Mouse (Mus musculus) liver, embryonic 12.5 days (tissue): ENCODE results near the gene Cenpi. TPM values are rescaled to one million over a fixed set of nuclear protein-coding genes. Genes with fewer than 3 reads are reported as not detected.

Source experiments
- ATAC-seq: fragments of 200-750 bp; cut with Nextera tagmentation; 2 replicates; pipeline ENCODE4 v1.8.0; 2017; ENCODE audit warnings: moderate number of reproducible peaks, mild to moderate bottlenecking, moderate library complexity
- H3K27ac ChIP-seq: fragments of 300-500 bp; sonication (generic); 2 replicates; pipeline ENCODE4 v1.5.1; 2016; ENCODE audit warnings: mild to moderate bottlenecking
- H3K27me3 ChIP-seq: fragments of 300-500 bp; sonication (generic); replicated peaks from 2 replicates; pipeline ENCODE4 v1.6.1; 2016; ENCODE audit warnings: mild to moderate bottlenecking, moderate library complexity
- H3K36me3 ChIP-seq: fragments of 300-500 bp; sonication (generic); 2 replicates; pipeline ENCODE4 v1.6.1; 2016; ENCODE audit warnings: mild to moderate bottlenecking, moderate library complexity
- H3K4me1 ChIP-seq: fragments of 300-500 bp; sonication (generic); 2 replicates; pipeline ENCODE4 v1.6.1; 2016
- H3K4me2 ChIP-seq: fragments of 300-500 bp; sonication (generic); 2 replicates; pipeline ENCODE4 v1.6.1; 2016; ENCODE audit warnings: mild to moderate bottlenecking, moderate library complexity
- H3K4me3 ChIP-seq: fragments of 300-500 bp; sonication (generic); 2 replicates; pipeline ENCODE4 v1.5.1; 2016; ENCODE audit warnings: mild to moderate bottlenecking, moderate library complexity
- H3K9ac ChIP-seq: fragments of 300-500 bp; sonication (generic); 2 replicates; pipeline ENCODE4 v1.6.1; 2016; ENCODE audit warnings: mild to moderate bottlenecking, moderate library complexity
- H3K9me3 ChIP-seq: fragments of 300-500 bp; sonication (generic); replicated peaks from 2 replicates; pipeline ENCODE4 v1.6.1; 2016; ENCODE audit warnings: mild to moderate bottlenecking, moderate library complexity
- WGBS: fragments of 180-500 bp; shearing (Covaris S2); methylation state at CpG from one replicate; pipeline ENCODE4 v1.1.7; 2016; ENCODE audit not compliant: insufficient replicate concordance; 5-methylcytosine and 5-hydroxymethylcytosine counted together
- polyA plus RNA-seq: library from polyadenylated mRNA; unstranded; fragments of >200 nt; fragmentation: Nextera tagmentation; extraction: Ambion mirVana; gene quantifications from 2 replicates; pipeline ENCODE4 v1.2.1, GENCODE M21; 2016

Gene Cenpi
- polyA plus RNA-seq, 1 experiment from 2014 or later: 29.2 TPM

GRCm38 (mm10) chrX:134371279-134371678 is 63.4 kb downstream of the Cenpi start:
- ATAC-seq: no peak
- Histone ChIP-seq H3K9me3 (no peaks in the 10 kb centered on the region), H3K4me3 (no peak overlapping the region), H3K4me2 (no peak overlapping the region), H3K9ac (no peak overlapping the region), H3K27me3 (no peaks in the 10 kb centered on the region), H3K27ac (no peak overlapping the region), H3K4me1 (no peaks in the 10 kb centered on the region), H3K36me3 (no peaks in the 10 kb centered on the region)
- WGBS: 10% methylated on average over 2 of the region's 2 CpGs

DNA sequence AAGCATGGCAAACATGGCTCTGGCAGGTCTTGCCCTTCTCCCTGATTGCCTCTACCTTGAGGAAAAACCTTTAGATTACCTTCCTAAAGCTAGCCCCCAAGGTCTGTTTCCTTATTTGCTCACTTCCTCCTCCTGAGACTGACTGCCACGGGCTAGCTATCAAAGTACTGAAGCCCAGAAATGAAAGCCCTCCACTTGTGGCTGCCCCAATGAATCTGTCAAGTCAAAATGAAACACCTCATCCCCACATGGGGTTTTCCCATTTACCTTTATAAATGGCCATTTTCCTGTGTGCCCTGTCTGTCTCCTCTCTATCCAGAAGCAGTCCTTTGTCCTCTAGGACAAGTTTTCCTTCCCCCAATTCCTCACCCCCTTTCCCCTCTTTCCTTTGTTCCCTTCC is 66.3 kb downstream of the Cenpi start:
- H3K4me2 ChIP-seq: no peak overlapping the region
- H3K4me3 ChIP-seq: no peak overlapping the region
- no peaks in the 10 kb centered on the region for H3K9me3 ChIP-seq
- no peaks in the 10 kb centered on the region for H3K4me1 ChIP-seq
- 42% methylated on average over 1 of the region's 1 CpGs for WGBS
- no peaks in the 10 kb centered on the region for H3K27me3 ChIP-seq
- no peak overlapping the region for H3K9ac ChIP-seq
- no peak overlapping the region for H3K27ac ChIP-seq
- no peak for ATAC-seq
- no peaks in the 10 kb centered on the region for H3K36me3 ChIP-seq

GRCm38 (mm10) chrX:134384896-134385295 is 77.0 kb downstream of the Cenpi start:
- H3K36me3 ChIP-seq: no peaks in the 10 kb centered on the region
- no peak overlapping the region for H3K4me3 ChIP-seq
- H3K27ac ChIP-seq: no peak overlapping the region
- no peaks in the 10 kb centered on the region for H3K27me3 ChIP-seq
- ATAC-seq: no peak
- no peak overlapping the region for H3K9ac ChIP-seq
- no peaks in the 10 kb centered on the region for H3K4me1 ChIP-seq
- H3K4me2 ChIP-seq: no peak overlapping the region
- WGBS: 73% methylated on average over 6 of the region's 6 CpGs
- no peaks in the 10 kb centered on the region for H3K9me3 ChIP-seq

DNA sequence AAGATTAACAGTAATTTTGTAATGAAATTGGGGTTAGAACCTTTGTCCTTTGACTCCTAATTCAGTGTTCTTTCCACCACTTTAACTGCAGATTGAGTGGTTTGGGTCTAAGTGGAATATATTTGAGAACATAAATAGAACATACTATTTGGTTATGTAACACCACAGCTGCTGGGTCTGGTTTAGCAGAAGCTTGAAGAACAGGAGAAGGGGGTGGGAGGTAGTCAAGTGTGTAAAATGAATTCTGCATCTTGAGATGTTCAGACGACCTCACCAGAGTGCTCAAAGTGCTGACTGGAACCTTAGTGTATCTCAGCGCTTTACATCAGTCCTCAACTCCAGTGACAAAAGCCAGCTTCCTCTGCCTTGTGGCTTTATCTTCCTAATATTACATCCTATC is 91.1 kb downstream of the Cenpi start:
- H3K4me1 ChIP-seq: no peaks in the 10 kb centered on the region
- no peaks in the 10 kb centered on the region for H3K27me3 ChIP-seq
- no peak for ATAC-seq
- H3K36me3 ChIP-seq: no peaks in the 10 kb centered on the region
- WGBS: 39% methylated on average over 2 of the region's 2 CpGs
- no peaks in the 10 kb centered on the region for H3K9me3 ChIP-seq
- no peak overlapping the region for H3K27ac ChIP-seq
- H3K4me3 ChIP-seq: no peak overlapping the region
- H3K9ac ChIP-seq: no peak overlapping the region
- no peak overlapping the region for H3K4me2 ChIP-seq

DNA sequence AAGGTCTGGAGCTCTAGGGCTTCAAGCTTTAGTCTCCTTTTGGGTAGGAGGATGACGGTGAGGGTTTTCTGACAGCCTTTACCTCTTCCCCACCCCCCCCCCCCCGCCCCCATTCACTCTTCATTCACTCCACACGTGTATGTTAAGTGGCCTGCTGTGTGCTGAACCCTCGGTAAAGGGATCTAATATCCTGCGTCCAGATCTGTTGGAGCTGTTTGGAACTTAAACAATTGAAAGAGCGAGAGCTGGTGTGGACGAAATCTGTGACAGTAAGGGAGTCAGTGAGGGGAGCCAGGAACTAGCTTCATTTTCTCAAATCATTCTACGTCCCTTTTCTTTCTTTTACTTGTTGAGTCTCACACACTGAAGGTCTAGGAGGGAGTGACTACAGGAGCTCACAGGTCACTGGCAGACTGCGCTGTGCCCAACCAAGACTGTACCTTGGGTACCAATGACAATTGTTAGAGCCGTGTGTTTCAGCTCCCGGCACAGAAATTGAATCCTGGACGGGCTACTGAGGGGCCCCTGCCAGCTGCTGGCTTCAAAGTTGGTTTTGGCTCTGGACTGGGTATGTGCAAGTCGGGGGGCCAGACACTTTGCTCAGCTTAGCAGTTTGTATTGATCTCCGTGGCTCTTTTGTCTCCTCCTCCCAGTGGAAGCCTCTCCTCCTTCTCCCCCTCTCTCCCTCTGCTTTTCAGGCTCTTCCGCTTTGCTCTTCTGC is 96.1 kb downstream of the Cenpi start, which contains the start of gene Drp2:
Gene Drp2, plus strand, starts transcription at position 689 of the 721 bp plus-strand sequence.
- Histone ChIP-seq H3K4me1 (no peaks in the 10 kb centered on the region), H3K36me3 (no peaks in the 10 kb centered on the region), H3K4me2 (peak within 1 kb of the TSS; percentile 41), H3K27ac (no peak within 1 kb of the TSS), H3K9ac (no peak within 1 kb of the TSS), H3K27me3 (peaks cover 21% of the 10 kb centered on the region; the same call in 1 of the 2 replicates), H3K9me3 (no peaks in the 10 kb centered on the region), H3K4me3 (peak within 1 kb of the TSS; percentile 17; the same call in 1 of the 2 replicates)
- ATAC-seq: no peak
- 40% methylated on average over 15 of the region's 15 CpGs for WGBS

GRCm38 (mm10) chrX:134404584-134404955 is 96.7 kb downstream of the Cenpi start:
- Histone ChIP-seq H3K27ac (no peak overlapping the region), H3K9ac (no peak overlapping the region), H3K27me3 (peaks cover 21% of the 10 kb centered on the region; the same call in 1 of the 2 replicates), H3K36me3 (no peaks in the 10 kb centered on the region), H3K4me2 (peak overlapping the region; percentile 41), H3K4me3 (peak overlapping the region; percentile 17; the same call in 1 of the 2 replicates), H3K4me1 (no peaks in the 10 kb centered on the region), H3K9me3 (no peaks in the 10 kb centered on the region)
- ATAC-seq: no peak
- 41% methylated on average over 12 of the region's 14 CpGs for WGBS

DNA sequence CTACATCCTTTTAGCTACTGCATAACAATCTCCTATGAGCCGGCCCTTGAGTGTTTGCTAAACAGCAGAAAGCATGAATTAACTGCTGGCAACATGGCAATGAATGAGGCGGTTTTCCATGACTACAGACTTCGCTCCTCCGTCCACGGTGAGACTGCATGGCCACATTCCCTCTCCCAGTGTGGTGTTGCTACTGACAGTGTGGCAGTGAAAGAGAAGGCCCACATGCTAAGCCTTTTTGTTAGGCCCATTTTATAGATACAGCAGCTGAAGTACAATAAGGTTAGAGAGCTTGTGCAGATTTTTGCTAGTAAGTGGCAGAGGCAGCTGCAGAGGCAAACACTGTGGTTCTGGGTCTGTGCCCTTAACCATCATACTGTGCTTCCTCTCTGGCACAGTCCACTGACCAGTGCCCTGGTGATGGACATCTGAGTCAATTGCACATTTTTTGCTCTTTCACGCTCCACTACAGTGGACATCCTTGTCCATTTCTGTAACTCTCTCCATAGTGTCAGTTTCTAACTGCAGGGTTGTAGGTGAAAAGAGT is 101.5 kb downstream of the Cenpi start:
- no peak for ATAC-seq
- H3K4me3 ChIP-seq: no peak overlapping the region
- no peaks in the 10 kb centered on the region for H3K4me1 ChIP-seq
- H3K36me3 ChIP-seq: no peaks in the 10 kb centered on the region
- H3K9me3 ChIP-seq: no peaks in the 10 kb centered on the region
- WGBS: 69% methylated on average over 6 of the region's 6 CpGs
- H3K27me3 ChIP-seq: peaks cover 21% of the 10 kb centered on the region; the same call in 1 of the 2 replicates
- H3K27ac ChIP-seq: no peak overlapping the region
- no peak overlapping the region for H3K4me2 ChIP-seq
- H3K9ac ChIP-seq: no peak overlapping the region

DNA sequence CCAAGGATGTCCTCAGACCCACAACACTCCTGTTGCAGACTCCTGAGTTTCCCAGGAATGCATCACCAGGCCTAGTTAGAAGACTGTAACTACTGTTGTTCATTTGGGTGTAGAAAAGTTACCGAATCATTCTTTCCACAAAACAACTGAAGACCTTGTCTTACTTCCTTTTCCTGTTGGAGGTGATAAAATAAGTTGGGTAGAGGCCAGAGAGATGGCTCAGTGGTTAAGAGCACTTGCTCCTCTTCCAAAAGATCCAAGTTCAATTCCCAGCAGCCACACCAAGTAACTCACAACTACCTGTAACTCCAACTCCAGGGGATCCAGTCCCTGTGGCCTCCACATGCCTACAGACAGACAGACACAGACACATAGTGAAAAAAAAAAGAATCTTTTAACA is 104.2 kb downstream of the Cenpi start:
- Histone ChIP-seq H3K27ac (no peak overlapping the region), H3K9me3 (no peaks in the 10 kb centered on the region), H3K4me2 (no peak overlapping the region), H3K9ac (no peak overlapping the region), H3K4me1 (no peaks in the 10 kb centered on the region), H3K4me3 (no peak overlapping the region), H3K27me3 (no peaks in the 10 kb centered on the region), H3K36me3 (no peaks in the 10 kb centered on the region)
- WGBS: 24% methylated on average over 1 of the region's 1 CpGs
- no peak for ATAC-seq

Other genes starting within 250 kb of the Cenpi start
- 38.3 and 40.2 TPM in 2 replicates for gene Cstf2, start 248.9 kb upstream of the Cenpi start, polyA plus RNA-seq
- not detected in 2 replicates for gene Xkrx, start 146.0 kb upstream of the Cenpi start, polyA plus RNA-seq
- gene Arl13a, start 120.6 kb upstream of the Cenpi start, polyA plus RNA-seq: not detected in 2 replicates
- gene Nox1, start 86.1 kb upstream of the Cenpi start, polyA plus RNA-seq: 0.06 and 0.18 TPM in 2 replicates
- gene Trmt2b, start 31.1 kb upstream of the Cenpi start, polyA plus RNA-seq: 11.3 and 11.4 TPM in 2 replicates
- gene Tmem35a, start 12.9 kb upstream of the Cenpi start, polyA plus RNA-seq: 0.32 and 0.53 TPM in 2 replicates
- gene Drp2, start 96.5 kb downstream of the Cenpi start, polyA plus RNA-seq: 0.15 and 0.31 TPM in 2 replicates
- not detected in 2 replicates for gene Taf7l, start 168.4 kb downstream of the Cenpi start, polyA plus RNA-seq
- 123 and 136 TPM in 2 replicates for gene Timm8a1, start 233.8 kb downstream of the Cenpi start, polyA plus RNA-seq